Mouse (Mus musculus) heart, adult 2 months (tissue): ENCODE data around the gene Akap8. TPM values are rescaled to one million over a fixed set of nuclear protein-coding genes. Genes with fewer than 3 reads are reported as not detected.

Experiments
- DNase-seq, 2 experiments: peaks; one replicate each; pipeline ENCODE4 v3.0.0; 2021
- H3K27ac ChIP-seq: fragments of 200-600 bp; 2 replicates; pipeline ENCODE4 v1.8.1; 2022
- H3K27me3 ChIP-seq: fragments of 200-500 bp; 2 replicates; pipeline ENCODE4 v1.6.1; 2012; ENCODE audit warnings: mild to moderate bottlenecking, low read length, inconsistent platforms, mixed read lengths; ENCODE audit not compliant: control insufficient read depth, insufficient read depth
- H3K36me3 ChIP-seq: fragments of 200-500 bp; 2 replicates; pipeline ENCODE4 v1.6.1; 2012; ENCODE audit warnings: low read length, inconsistent platforms; ENCODE audit not compliant: control insufficient read depth, insufficient read depth
- H3K4me1 ChIP-seq: fragments of 200-500 bp; 2 replicates; pipeline ENCODE4 v1.6.1; 2011; ENCODE audit warnings: low read length; ENCODE audit not compliant: control insufficient read depth, insufficient read depth
- H3K4me3 ChIP-seq: fragments of 200-600 bp; 2 replicates; pipeline ENCODE4 v1.8.1; 2022
- H3K79me2 ChIP-seq: fragments of 200-500 bp; replicated peaks from 2 replicates; pipeline ENCODE4 v1.6.1; 2012; ENCODE audit warnings: mild to moderate bottlenecking, inconsistent platforms, low read length, moderate library complexity, mixed read lengths; ENCODE audit not compliant: control insufficient read depth, insufficient read depth
- H3K9ac ChIP-seq: fragments of 200-500 bp; 2 replicates; pipeline ENCODE4 v1.6.1; 2012; ENCODE audit warnings: low read depth, mild to moderate bottlenecking, control low read depth, inconsistent platforms, low read length, mixed read lengths
- CTCF ChIP-seq: fragments of 200-600 bp; IDR thresholded peaks from 2 replicates; pipeline ENCODE4 v1.8.1; 2022; ENCODE audit warnings: antibody characterized with exemption, mild to moderate bottlenecking, moderate library complexity
- EP300 ChIP-seq: fragments of 200-500 bp; IDR thresholded peaks from 2 replicates; pipeline ENCODE4 v1.6.1; 2011; ENCODE audit warnings: low read depth, low read length, control low read depth; ENCODE audit not compliant: insufficient read depth
- POLR2A ChIP-seq: fragments of 200-500 bp; IDR thresholded peaks from 2 replicates; pipeline ENCODE4 v1.6.1; 2011; ENCODE audit warnings: mild to moderate bottlenecking, low read depth, low read length, control low read depth; ENCODE audit not compliant: insufficient read depth
- WGBS: fragments of 180-500 bp; shearing (Covaris S2); methylation state at CpG from one replicate; pipeline ENCODE4 v1.1.7; 2018; 5-methylcytosine and 5-hydroxymethylcytosine counted together
- intact Hi-C: fragments of 180-260 bp; cut with DNase I; formaldehyde crosslinking; loops from one replicate; pipeline ENCODE4 v1.15.1; 2025
- polyA plus RNA-seq: library from polyadenylated mRNA; depleted of rRNA; stranded (reverse); fragments of >200 nt; gene quantifications from 2 replicates; pipeline ENCODE4 v1.2.3, GENCODE M21; 2012
- total RNA-seq, 2 experiments: library from RNA; stranded (reverse); gene quantifications; 2 replicates each; pipeline ENCODE4 v1.2.3; 2021

The Akap8 gene
- total and polyA plus RNA-seq, 3 experiments = 32.2 to 40.7 (median 38.9) TPM

DNA sequence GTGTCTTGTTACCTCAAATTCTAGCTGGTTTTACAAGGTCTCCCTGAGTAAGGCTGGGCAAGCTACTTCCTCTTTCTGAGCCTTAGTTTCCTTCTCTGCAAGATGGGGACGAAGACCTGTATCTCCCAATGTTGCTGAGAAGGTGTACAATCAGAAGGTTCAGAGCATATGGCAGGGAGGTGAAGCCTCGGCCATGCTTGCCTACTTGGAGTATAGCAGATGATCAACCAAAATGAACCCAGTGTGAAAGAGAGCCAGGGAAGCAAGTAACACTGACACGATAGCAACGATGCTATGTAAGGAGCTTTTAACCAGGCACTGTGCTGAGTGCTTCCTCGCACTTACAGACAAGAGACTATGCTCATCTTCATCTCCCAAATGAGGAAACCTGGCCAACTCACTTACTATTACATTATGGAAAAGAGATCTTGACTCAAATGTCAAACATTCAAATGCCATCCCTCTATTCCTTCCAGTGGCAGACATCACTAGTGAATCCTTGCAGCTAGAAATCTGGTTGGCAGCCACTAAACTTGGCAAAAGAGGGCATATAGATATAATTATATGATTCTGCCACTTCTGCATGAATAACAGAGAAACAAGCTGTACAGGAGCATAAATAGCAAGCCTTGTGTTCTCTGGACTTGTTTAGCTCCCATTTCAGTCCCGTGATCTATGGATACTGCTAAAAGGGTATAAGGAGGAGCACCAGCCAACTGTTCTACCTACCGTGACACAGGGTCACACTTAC lies 37.3 kb upstream of the Akap8 start:
- intact Hi-C loops = no loop called here
- no peak overlapping the region for H3K4me3 ChIP-seq
- peaks cover 6% of the 10 kb centered on the region; the same call in 1 of the 2 replicates for H3K4me1 ChIP-seq
- no peak overlapping the region for H3K27ac ChIP-seq
- TF ChIP-seq EP300 (no peak), CTCF (no peak), POLR2A (no peak)
- no peaks in the 10 kb centered on the region for H3K27me3 ChIP-seq
- H3K36me3 ChIP-seq = no peaks in the 10 kb centered on the region; the same call in none of the 2 replicates
- no peak overlapping the region for H3K9ac ChIP-seq
- 92% methylated on average over 7 of the region's 7 CpGs for WGBS
- peaks cover 2% of the 10 kb centered on the region; the same call in 1 of the 2 replicates for H3K79me2 ChIP-seq
- DNase-seq = no peak

- TF ChIP-seq EP300 (no peak), POLR2A (no peak), CTCF (no peak)
- intact Hi-C loops = no loop called here
- WGBS = 87% methylated on average over 24 of the region's 24 CpGs
Measured at GRCm38 (mm10) chr17:32356766-32357760, 36.0 kb upstream of the Akap8 start.

GRCm38 (mm10) chr17:32356281-32356680 lies 35.2 kb upstream of the Akap8 start:
- DNase-seq = no peak
- no peaks in the 10 kb centered on the region; the same call in 1 of the 2 replicates for H3K36me3 ChIP-seq
- no peaks in the 10 kb centered on the region for H3K4me1 ChIP-seq
- no peak overlapping the region for H3K9ac ChIP-seq
- intact Hi-C loops = no loop called here
- no peak overlapping the region for H3K27ac ChIP-seq
- TF ChIP-seq CTCF = no peak
- no peak for TF ChIP-seq EP300
- TF ChIP-seq POLR2A = no peak
- no peaks in the 10 kb centered on the region for H3K27me3 ChIP-seq
- no peak overlapping the region for H3K4me3 ChIP-seq
- H3K79me2 ChIP-seq = no peaks in the 10 kb centered on the region
- 86% methylated on average over 9 of the region's 9 CpGs for WGBS

More at GRCm38 (mm10) chr17:32356766-32357760, 36.0 kb upstream of the Akap8 start:
- no peaks in the 10 kb centered on the region for H3K27me3 ChIP-seq
- H3K27ac ChIP-seq = no peak overlapping the region
- H3K36me3 ChIP-seq = no peaks in the 10 kb centered on the region; the same call in 1 of the 2 replicates
- no peak for DNase-seq
- no peaks in the 10 kb centered on the region for H3K4me1 ChIP-seq
- no peak overlapping the region for H3K9ac ChIP-seq
- H3K79me2 ChIP-seq = peaks cover 2% of the 10 kb centered on the region; the same call in 1 of the 2 replicates
- no peak overlapping the region for H3K4me3 ChIP-seq

- Histone ChIP-seq H3K27me3 (no peaks in the 10 kb centered on the region), H3K27ac (no peak overlapping the region), H3K36me3 (no peaks in the 10 kb centered on the region; the same call in 1 of the 2 replicates), H3K4me1 (no peaks in the 10 kb centered on the region), H3K4me3 (no peak overlapping the region), H3K9ac (no peak overlapping the region), H3K79me2 (no peaks in the 10 kb centered on the region)
- intact Hi-C loops = no loop called here
- no peak for DNase-seq
- no peak for TF ChIP-seq EP300
- no peak for TF ChIP-seq CTCF
- no peak for TF ChIP-seq POLR2A
- WGBS = 92% methylated on average over 6 of the region's 6 CpGs
Measured at GRCm38 (mm10) chr17:32355031-32355430, 34.0 kb upstream of the Akap8 start.

DNA sequence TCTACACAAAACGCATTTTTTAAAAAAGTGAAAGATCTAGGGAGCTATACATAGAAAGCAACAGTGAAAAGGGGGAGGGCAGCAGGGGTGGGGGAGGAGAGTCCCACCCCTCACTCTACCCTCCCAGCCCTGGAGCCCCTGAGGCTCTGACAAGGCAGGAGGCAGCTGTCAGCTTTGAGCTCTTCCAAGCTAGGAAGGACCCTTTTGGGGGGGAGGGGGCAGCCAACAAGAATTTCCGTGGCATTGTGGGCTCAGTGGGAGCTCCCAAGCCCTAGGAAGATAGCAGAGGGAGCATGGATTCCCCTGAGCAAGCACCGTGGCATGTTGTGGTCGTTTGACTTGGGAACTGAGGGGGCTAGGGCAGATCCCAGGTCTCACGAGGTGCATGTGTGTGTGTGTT lies 33.2 kb upstream of the Akap8 start:
- DNase-seq = no peak
- TF ChIP-seq POLR2A (no peak), EP300 (no peak), CTCF (no peak)
- Histone ChIP-seq H3K4me3 (no peak overlapping the region), H3K79me2 (no peaks in the 10 kb centered on the region), H3K4me1 (peaks cover 1% of the 10 kb centered on the region; the same call in 1 of the 2 replicates), H3K36me3 (no peaks in the 10 kb centered on the region; the same call in 1 of the 2 replicates), H3K27me3 (no peaks in the 10 kb centered on the region), H3K27ac (no peak overlapping the region), H3K9ac (no peak overlapping the region)
- WGBS = 59% methylated on average over 5 of the region's 5 CpGs
- intact Hi-C loops = loop anchor here (5.0 kb wide), 1 partner anchor 33 kb away; the partner anchor contains the start of gene Wiz
